Mouse (Mus musculus) kidney, postnatal 0 days (tissue): ENCODE results near the gene Rps6kc1. TPM values are rescaled to one million over a fixed set of nuclear protein-coding genes. Genes with fewer than 3 reads are reported as not detected.
A peak's percentile ranks its signal among the peaks of the same experiment; 100 is the strongest.

Experiments used
- ATAC-seq: fragments of 200-750 bp; cut with Nextera tagmentation; replicated peaks from 2 replicates; pipeline ENCODE4 v1.8.0; 2017; ENCODE audit warnings: low read depth, moderate number of reproducible peaks, moderate TSS enrichment, moderate library complexity; ENCODE audit not compliant: low FRiP score
- DNase-seq: peaks from one replicate; pipeline ENCODE4 v3.0.0-alpha.2; 2016; ENCODE audit warnings: low spot score
- H3K27ac ChIP-seq: fragments of 300-500 bp; sonication (generic); 2 replicates; pipeline ENCODE4 v1.5.1; 2014; ENCODE audit warnings: mild to moderate bottlenecking
- H3K27me3 ChIP-seq: fragments of 300-500 bp; sonication (generic); 2 replicates; pipeline ENCODE4 v1.6.1; 2014; ENCODE audit warnings: low read length, mixed read lengths; ENCODE audit not compliant: insufficient read depth
- H3K36me3 ChIP-seq: fragments of 300-500 bp; sonication (generic); 2 replicates; pipeline ENCODE4 v1.6.1; 2014; ENCODE audit warnings: low read length, mixed read lengths; ENCODE audit not compliant: insufficient read depth
- H3K4me1 ChIP-seq: fragments of 300-500 bp; sonication (generic); replicated peaks from 2 replicates; pipeline ENCODE4 v1.6.1; 2014; ENCODE audit warnings: antibody characterized with exemption, low read length, mixed read lengths; ENCODE audit not compliant: insufficient read depth
- H3K4me2 ChIP-seq: fragments of 300-500 bp; sonication (generic); 2 replicates; pipeline ENCODE4 v1.6.1; 2014; ENCODE audit warnings: mild to moderate bottlenecking, low read length, moderate library complexity, mixed read lengths
- H3K4me3 ChIP-seq: fragments of 300-500 bp; sonication (generic); replicated peaks from 2 replicates; pipeline ENCODE4 v1.5.1; 2014; ENCODE audit warnings: low read depth, low read length
- H3K9ac ChIP-seq: fragments of 300-500 bp; sonication (generic); 2 replicates; pipeline ENCODE4 v1.6.1; 2014; ENCODE audit warnings: low read depth, low read length
- H3K9me3 ChIP-seq: fragments of 300-500 bp; sonication (generic); replicated peaks from 2 replicates; pipeline ENCODE4 v1.6.1; 2016; ENCODE audit warnings: low read length, inconsistent platforms, mixed read lengths
- CTCF ChIP-seq: IDR thresholded peaks from 2 replicates; pipeline ENCODE4 v1.5.1; 2016; ENCODE audit warnings: antibody characterized with exemption, low read depth, mild to moderate bottlenecking, moderate library complexity
- WGBS: fragments of 180-500 bp; shearing (Covaris S2); extraction: QIAGEN DNeasy Blood & Tissue Kit; methylation state at CpG from one replicate; pipeline ENCODE4 v1.1.7; 2014; 5-methylcytosine and 5-hydroxymethylcytosine counted together
- polyA plus RNA-seq: library from polyadenylated mRNA; unstranded; fragments of >200 nt; fragmentation: Nextera tagmentation; extraction: Ambion mirVana; gene quantifications from 2 replicates; pipeline ENCODE4 v1.2.1, GENCODE M21; 2015

Gene Rps6kc1
- polyA plus RNA-seq, 1 experiment from 2014 or later, result 10.2 TPM

DNA sequence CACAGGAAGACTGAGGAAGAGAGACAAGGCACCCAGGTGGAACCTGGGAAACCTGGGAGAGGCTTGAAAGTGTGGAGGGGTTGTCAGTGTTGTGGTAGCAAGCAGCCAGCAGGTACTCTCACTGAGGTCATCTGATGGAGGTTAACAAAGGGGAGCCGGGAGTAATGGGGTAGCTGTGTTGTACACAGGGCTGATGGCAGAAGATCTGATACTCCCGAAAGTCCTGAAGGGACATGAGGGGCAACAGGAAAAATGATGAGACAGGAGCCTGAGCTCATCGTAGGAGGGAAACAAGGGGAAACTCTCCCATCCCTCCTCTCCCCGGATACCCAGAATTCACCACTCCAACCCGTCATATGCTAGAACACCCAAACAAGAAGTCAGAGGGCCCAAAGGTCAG lies 244.2 kb downstream of the Rps6kc1 start:
- Histone ChIP-seq H3K4me1 (no peaks in the 10 kb centered on the region), H3K36me3 (no peaks in the 10 kb centered on the region), H3K27ac (no peak overlapping the region), H3K9me3 (no peaks in the 10 kb centered on the region), H3K4me3 (no peak overlapping the region), H3K9ac (no peak overlapping the region), H3K27me3 (no peaks in the 10 kb centered on the region), H3K4me2 (no peak overlapping the region)
- 86% methylated on average over 5 of the region's 5 CpGs for WGBS
- ATAC-seq, result no peak
- TF ChIP-seq CTCF, result no peak
- no peak for DNase-seq

DNA sequence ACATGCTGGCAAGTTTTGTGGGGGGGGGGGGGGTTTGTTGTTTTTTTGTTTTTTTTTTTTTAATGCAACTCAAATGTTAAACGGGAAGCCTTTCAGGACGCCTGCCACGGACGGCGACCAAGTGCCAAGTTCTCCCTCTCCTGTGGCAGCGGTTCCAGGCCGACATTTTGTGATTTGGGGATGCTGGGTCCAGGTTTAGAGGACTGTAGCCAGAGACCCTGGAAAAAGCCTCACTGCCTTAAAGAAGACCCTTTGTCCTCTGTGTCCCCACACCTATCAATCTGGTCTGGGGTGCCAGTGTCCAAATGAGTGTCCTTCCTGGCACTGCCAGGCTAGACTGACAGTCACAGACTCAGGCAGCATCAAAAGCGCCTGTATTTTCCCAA lies 246.1 kb downstream of the Rps6kc1 start:
- H3K4me1 ChIP-seq, result no peaks in the 10 kb centered on the region
- no peaks in the 10 kb centered on the region for H3K9me3 ChIP-seq
- no peak overlapping the region for H3K9ac ChIP-seq
- no peak for TF ChIP-seq CTCF
- WGBS, result 85% methylated on average over 8 of the region's 8 CpGs
- no peak overlapping the region for H3K4me3 ChIP-seq
- no peak overlapping the region for H3K27ac ChIP-seq
- H3K4me2 ChIP-seq, result no peak overlapping the region
- H3K27me3 ChIP-seq, result no peaks in the 10 kb centered on the region
- no peak for DNase-seq
- H3K36me3 ChIP-seq, result no peaks in the 10 kb centered on the region
- no peak for ATAC-seq

DNA sequence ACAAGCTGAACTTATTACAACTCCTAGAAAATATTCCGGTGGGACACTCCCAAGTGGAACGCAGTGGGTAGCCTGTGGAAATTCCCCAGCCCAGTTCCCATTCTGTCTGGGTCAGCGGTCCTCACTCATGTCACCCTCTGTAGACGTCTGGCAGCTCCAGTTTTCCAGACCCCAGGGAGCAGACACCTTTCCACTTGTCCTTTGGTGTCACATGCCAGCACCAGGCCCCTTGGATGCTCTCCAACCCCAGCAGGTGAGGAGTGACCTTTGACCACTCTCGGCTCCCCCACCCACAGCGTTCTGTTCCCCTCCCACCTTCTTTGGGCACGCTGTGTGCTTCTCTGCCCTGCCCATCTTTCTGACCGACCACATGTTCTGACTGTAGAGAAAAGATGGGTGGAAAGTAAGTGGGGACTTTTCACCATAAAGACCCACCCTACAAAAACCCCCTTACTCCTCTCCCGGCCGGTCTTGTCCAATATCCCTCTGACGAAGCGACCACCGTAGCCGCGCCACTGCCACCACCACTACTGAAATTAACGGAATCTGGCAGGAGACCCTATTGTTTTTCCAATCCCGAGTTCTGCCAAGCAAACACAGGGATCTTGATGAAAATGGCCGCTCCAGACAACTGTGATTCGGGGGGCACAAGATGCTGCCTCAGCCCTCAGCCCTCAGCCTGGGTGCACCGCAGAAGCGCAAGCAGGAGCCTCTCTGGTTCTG lies 246.6 kb downstream of the Rps6kc1 start:
- no peak for TF ChIP-seq CTCF
- ATAC-seq (peak; percentile 9; the same call in 1 of the 2 replicates), DNase-seq (no peak)
- H3K9ac ChIP-seq, result no peak overlapping the region
- no peak overlapping the region for H3K4me3 ChIP-seq
- no peak overlapping the region for H3K4me2 ChIP-seq
- WGBS, result 75% methylated on average over 21 of the region's 21 CpGs
- no peak overlapping the region for H3K27ac ChIP-seq
- H3K9me3 ChIP-seq, result no peaks in the 10 kb centered on the region
- H3K27me3 ChIP-seq, result no peaks in the 10 kb centered on the region
- no peaks in the 10 kb centered on the region for H3K36me3 ChIP-seq
- no peaks in the 10 kb centered on the region for H3K4me1 ChIP-seq

DNA sequence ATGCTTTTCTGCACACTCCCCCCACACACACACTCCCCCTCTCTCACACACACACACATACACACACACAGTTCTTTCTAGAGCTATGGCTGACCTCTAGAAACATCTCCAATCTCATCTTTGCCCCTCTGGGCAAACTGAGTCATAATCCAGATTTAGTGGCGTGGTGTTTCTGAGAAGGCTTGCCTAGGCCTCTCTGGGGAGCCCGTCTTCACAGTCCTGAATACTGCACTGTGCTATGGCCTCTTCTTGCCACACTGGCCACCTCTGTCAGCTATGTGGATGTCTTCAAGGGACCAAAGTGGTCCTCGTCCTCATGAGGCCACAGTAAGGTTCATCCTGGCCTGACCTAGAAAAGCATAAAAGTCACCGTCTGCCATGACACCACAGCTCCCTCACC lies 247.6 kb downstream of the Rps6kc1 start:
- no peaks in the 10 kb centered on the region for H3K4me1 ChIP-seq
- no peak overlapping the region for H3K4me3 ChIP-seq
- H3K9me3 ChIP-seq, result no peaks in the 10 kb centered on the region
- no peaks in the 10 kb centered on the region for H3K36me3 ChIP-seq
- WGBS, result 76% methylated on average over 4 of the region's 4 CpGs
- no peak overlapping the region for H3K9ac ChIP-seq
- TF ChIP-seq CTCF, result no peak
- H3K4me2 ChIP-seq, result no peak overlapping the region
- DNase-seq (no peak), ATAC-seq (no peak)
- no peak overlapping the region for H3K27ac ChIP-seq
- H3K27me3 ChIP-seq, result no peaks in the 10 kb centered on the region

DNA sequence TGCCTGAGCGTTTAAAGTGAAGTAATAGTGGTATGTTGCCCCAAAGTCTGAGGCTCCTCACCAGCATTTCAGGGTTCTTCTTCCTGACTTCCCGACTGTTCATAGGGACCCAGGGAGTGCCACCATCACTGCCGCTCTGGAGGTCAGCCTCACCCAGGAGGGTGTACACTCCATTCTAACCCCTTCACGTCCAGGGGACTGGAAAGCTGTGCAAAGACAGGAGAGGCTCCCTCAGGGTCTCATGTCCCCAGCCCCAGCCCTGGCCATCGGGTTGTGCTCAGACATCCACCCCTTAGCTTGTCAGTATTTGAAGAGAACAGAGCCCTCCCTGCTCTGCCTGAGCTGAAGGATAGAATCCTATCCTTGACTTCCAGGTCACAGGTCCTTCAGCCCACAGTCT lies 248.8 kb downstream of the Rps6kc1 start:
- H3K9me3 ChIP-seq, result no peaks in the 10 kb centered on the region
- no peak overlapping the region for H3K27ac ChIP-seq
- H3K9ac ChIP-seq, result no peak overlapping the region
- no peaks in the 10 kb centered on the region for H3K4me1 ChIP-seq
- TF ChIP-seq CTCF, result no peak
- DNase-seq (no peak), ATAC-seq (no peak)
- H3K4me3 ChIP-seq, result no peak overlapping the region
- no peaks in the 10 kb centered on the region for H3K27me3 ChIP-seq
- H3K36me3 ChIP-seq, result no peaks in the 10 kb centered on the region
- WGBS, result 72% methylated on average over 5 of the region's 5 CpGs
- no peak overlapping the region for H3K4me2 ChIP-seq

DNA sequence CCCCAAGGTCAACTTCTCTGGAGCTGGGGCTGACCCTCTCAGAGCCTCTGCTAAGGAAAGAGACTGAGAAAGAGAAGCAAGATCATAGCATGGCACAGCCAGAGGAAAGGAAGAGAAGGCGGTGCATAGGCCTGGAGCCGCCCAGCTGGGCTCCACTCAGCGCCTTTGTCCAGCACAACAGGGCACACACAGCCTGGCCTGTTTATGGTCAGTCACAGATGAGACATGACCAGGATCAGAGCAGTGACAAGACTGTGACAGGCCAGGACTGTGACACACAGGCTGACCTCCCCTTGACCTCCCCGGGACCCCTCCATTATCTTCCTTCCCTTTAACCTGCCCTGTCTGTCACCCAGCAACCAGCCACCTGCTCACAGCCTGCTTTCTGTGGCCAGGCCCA lies 249.8 kb downstream of the Rps6kc1 start:
- ATAC-seq, result no peak
- no peak overlapping the region for H3K4me2 ChIP-seq
- WGBS, result 76% methylated on average over 4 of the region's 4 CpGs

DNA sequence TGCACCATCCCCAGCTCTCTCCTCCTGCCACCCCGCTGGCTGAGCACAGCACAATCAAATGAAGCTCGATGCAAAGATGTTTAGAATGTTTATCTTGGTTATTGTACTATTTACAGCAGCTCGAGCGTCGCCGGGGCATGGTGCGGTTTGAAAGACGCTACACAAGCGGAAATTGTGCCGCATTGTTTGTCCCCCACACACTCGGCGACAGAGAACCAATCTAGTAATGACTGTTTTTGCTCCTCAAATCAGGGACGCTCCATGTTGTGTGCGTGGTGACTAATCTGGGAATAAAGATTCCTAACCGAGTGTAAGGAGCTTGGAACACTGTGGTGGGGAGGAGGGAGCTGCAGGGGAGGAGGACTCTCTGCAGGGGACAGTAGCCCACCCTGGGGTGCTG lies 250.3 kb downstream of the Rps6kc1 start:
- no peak overlapping the region for H3K27ac ChIP-seq
- H3K4me1 ChIP-seq, result no peaks in the 10 kb centered on the region
- DNase-seq (no peak), ATAC-seq (no peak)
- H3K4me2 ChIP-seq, result no peak overlapping the region
- H3K9ac ChIP-seq, result no peak overlapping the region
- no peaks in the 10 kb centered on the region for H3K9me3 ChIP-seq
- no peak for TF ChIP-seq CTCF
- 82% methylated on average over 15 of the region's 15 CpGs for WGBS
- H3K36me3 ChIP-seq, result no peaks in the 10 kb centered on the region
- no peaks in the 10 kb centered on the region for H3K27me3 ChIP-seq
- H3K4me3 ChIP-seq, result no peak overlapping the region

More for the DNA sequence above, 249.8 kb downstream of the Rps6kc1 start:
- Histone ChIP-seq H3K36me3 (no peaks in the 10 kb centered on the region), H3K9ac (no peak overlapping the region), H3K4me3 (no peak overlapping the region), H3K9me3 (no peaks in the 10 kb centered on the region), H3K4me1 (no peaks in the 10 kb centered on the region), H3K27ac (no peak overlapping the region), H3K27me3 (no peaks in the 10 kb centered on the region)
- DNase-seq, result no peak
- TF ChIP-seq CTCF, result no peak
